Mouse (Mus musculus): ENCODE measurements at regions not wholly inside any gene's neighbourhood (a gene's known extent, or its start where the extent isn't known, plus 50 kb on each side); places are given as distances from the start of the nearest gene placed in this dataset.

GRCm38 (mm10) chr10:96845906-96846305 lies 229.1 kb downstream of the Btg1 start:
- intact Hi-C loops (cut with DNase I), result no loop called here
- DNase-seq, result no peak

GRCm38 (mm10) chr10:96847028-96847427 lies 230.2 kb downstream of the Btg1 start:
- no peak for DNase-seq
- intact Hi-C loops (cut with DNase I), result no loop called here

- DNase-seq, result no peak
- intact Hi-C loops (cut with DNase I), result no loop called here
Observed at GRCm38 (mm10) chr10:96847433-96848165, 230.8 kb downstream of the Btg1 start.

- intact Hi-C loops (cut with DNase I), result no loop called here
- no peak for DNase-seq
Observed at GRCm38 (mm10) chr10:96848496-96848895, 231.7 kb downstream of the Btg1 start.

- intact Hi-C loops (cut with DNase I), result no loop called here
- no peak for DNase-seq
Observed at GRCm38 (mm10) chr10:96860366-96860765, 243.6 kb downstream of the Btg1 start.

- intact Hi-C loops (cut with DNase I), result no loop called here
- DNase-seq, result no peak
Observed at GRCm38 (mm10) chr10:96863230-96863629, 246.4 kb downstream of the Btg1 start.

- intact Hi-C loops (cut with DNase I), result no loop called here
- no peak for DNase-seq
Observed at GRCm38 (mm10) chr10:96866468-96866867, 249.7 kb downstream of the Btg1 start.

GRCm38 (mm10) chr10:96871559-96872160 lies 254.9 kb downstream of the Btg1 start:
- intact Hi-C loops (cut with DNase I), result no loop called here
- no peak for DNase-seq

GRCm38 (mm10) chr10:96874646-96875045 lies 257.8 kb downstream of the Btg1 start:
- intact Hi-C loops (cut with DNase I), result no loop called here
- DNase-seq, result no peak

GRCm38 (mm10) chr10:96875676-96876075 lies 258.9 kb downstream of the Btg1 start:
- DNase-seq, result no peak
- intact Hi-C loops (cut with DNase I), result no loop called here

- DNase-seq, result no peak
- intact Hi-C loops (cut with DNase I), result no loop called here
Observed at GRCm38 (mm10) chr10:96879425-96879824, 262.6 kb downstream of the Btg1 start.

- intact Hi-C loops (cut with DNase I), result loop anchor here (2.0 kb wide), 1 partner anchor 14 kb away; no protein-coding TSS in a partner anchor
- DNase-seq, result no peak
Observed at GRCm38 (mm10) chr10:96880771-96881170, 264.0 kb downstream of the Btg1 start.

- no peak for DNase-seq
- intact Hi-C loops (cut with DNase I), result loop anchor here (2.0 kb wide), 1 partner anchor 14 kb away; no protein-coding TSS in a partner anchor
Observed at GRCm38 (mm10) chr10:96881212-96881611, 264.4 kb downstream of the Btg1 start.

- no peak for DNase-seq
- intact Hi-C loops (cut with DNase I), result loop anchor here (2.0 kb wide), 1 partner anchor 13 kb away; no protein-coding TSS in a partner anchor
Observed at GRCm38 (mm10) chr10:96881660-96882059, 264.9 kb downstream of the Btg1 start.

GRCm38 (mm10) chr10:96901150-96901549 lies 284.3 kb downstream of the Btg1 start:
- DNase-seq, result no peak
- intact Hi-C loops (cut with DNase I), result no loop called here

GRCm38 (mm10) chr10:96905098-96905809 lies 288.4 kb downstream of the Btg1 start:
- DNase-seq, result peak in 1 of 2 experiments; percentile 7
- intact Hi-C loops (cut with DNase I), result no loop called here

- intact Hi-C loops (cut with DNase I), result no loop called here
- no peak for DNase-seq
Observed at GRCm38 (mm10) chr10:96909661-96910315, 293.0 kb downstream of the Btg1 start.

GRCm38 (mm10) chr10:96921181-96921580 lies 304.4 kb downstream of the Btg1 start:
- intact Hi-C loops (cut with DNase I), result no loop called here
- no peak for DNase-seq

GRCm38 (mm10) chr10:96924266-96924672 lies 307.5 kb downstream of the Btg1 start:
- intact Hi-C loops (cut with DNase I), result no loop called here

GRCm38 (mm10) chr10:96924722-96925121 lies 307.9 kb downstream of the Btg1 start:
- DNase-seq, result no peak
- intact Hi-C loops (cut with DNase I), result no loop called here

More at GRCm38 (mm10) chr10:96924266-96924672, 307.5 kb downstream of the Btg1 start:
- no peak for DNase-seq

- intact Hi-C loops (cut with DNase I), result no loop called here
- DNase-seq, result no peak
Observed at GRCm38 (mm10) chr10:96925771-96926170, 309.0 kb downstream of the Btg1 start.
